Mouse (Mus musculus): ENCODE data around the gene Wsb1.
A peak's percentile ranks its signal among the peaks of the same experiment; 100 is the strongest.

The Wsb1 gene

DNA sequence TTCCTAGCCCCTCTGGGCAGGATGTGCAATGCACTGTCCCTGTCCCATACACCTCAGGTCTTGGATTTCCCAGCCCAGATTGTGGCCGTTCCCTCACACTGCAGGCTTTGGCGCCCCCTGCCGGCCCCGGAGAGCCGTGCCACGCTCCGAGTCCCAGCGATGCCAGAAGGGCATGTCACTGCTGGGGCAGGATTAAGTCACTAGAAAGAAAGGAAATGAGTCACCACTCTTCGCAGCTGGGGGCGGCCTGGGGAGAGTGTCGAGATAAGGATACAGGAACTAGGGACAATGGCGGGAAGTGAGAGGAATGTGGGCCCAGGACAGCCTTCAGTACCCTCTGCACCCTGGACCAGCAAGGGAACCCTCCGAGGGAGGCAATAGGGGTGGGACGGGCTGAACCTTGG, 40.5 kb downstream of the Wsb1 start:
- DNase-seq = peak; percentile 98

DNA sequence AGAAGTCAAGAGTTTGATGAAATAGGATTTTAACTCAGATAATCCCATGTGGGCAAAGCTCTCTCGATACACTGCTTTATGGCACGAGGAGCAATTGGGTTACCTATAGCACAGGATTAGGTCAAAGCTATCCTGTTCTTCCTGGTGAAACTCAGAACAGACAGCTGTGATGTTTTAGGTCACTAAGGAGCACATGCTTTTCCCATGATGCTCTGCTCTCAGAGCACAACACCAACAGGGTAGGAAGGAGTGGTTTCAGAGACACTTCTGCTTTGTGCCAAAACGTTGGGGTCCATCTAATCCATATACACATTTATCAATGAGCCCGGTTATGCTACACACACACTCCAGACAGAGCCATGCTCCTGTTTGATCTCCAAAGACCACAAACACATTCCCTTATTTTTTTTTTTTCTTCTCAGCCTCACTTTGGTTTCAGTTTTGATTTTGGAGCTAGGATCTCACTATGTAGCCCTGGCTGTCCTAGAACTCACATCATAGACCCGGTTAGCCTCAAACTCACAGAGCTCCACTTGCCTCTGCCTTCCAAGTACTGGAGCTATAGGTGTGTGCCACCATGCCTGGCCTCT, 44.5 kb downstream of the Wsb1 start:
- no peak for DNase-seq

DNA sequence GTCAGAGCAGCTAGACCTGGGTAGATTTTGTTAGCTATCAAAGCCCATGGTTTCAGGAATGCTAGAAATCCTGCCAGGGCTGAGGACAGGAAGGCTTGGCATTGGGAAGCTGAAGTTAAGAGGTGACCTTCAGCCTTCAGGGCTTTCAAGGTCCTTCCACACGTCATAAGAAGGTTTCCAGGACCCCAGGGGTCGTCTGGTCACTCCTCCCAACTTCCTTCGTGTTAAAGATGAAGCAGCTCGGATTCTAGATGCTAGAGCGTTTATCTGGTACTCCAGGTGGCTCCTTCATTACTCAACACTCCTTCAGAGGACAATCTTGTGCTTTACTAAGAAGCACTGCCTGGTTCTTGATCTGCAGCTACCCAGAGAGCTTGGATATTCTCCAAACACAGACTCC, 45.4 kb downstream of the Wsb1 start:
- no peak for DNase-seq

DNA sequence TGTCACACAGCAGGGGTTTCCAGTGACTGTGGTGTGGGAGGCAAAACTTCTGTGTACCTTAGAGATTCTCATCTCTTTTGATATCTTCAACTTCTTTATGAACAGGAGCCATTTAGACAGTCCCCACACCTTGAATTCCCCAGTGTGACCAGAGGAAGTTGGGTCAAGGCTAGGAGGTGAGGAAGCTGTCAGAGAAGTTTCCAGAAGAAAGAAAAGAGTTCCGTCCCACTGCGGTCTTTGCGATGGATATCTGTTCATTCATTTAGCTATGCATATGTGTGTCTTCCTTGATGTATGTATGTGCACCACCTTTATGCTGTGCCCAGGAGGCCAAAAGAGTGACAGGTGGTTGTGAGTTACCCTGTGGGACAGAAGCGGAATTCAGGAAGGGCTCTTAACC, 46.0 kb downstream of the Wsb1 start:
- no peak for DNase-seq

DNA sequence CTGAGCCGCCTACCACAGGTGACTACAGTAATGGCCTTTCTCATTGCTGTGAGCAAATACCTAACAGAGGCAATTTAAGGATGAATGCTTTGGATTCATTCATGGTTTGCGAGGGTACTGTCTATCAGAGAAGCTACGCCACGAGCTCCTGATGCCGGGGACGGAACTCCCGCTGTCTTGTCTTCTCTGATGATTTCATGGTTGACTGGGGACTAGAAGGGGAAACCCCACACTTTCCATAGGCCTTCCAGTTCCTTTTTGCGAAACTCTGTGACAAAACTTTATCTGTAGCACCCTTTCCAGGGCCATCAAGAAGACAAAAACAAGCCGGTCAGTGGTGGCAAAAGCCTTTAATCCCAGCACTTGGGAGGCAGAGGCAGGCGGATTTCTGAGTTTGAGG, 46.8 kb downstream of the Wsb1 start:
- DNase-seq = no peak

DNA sequence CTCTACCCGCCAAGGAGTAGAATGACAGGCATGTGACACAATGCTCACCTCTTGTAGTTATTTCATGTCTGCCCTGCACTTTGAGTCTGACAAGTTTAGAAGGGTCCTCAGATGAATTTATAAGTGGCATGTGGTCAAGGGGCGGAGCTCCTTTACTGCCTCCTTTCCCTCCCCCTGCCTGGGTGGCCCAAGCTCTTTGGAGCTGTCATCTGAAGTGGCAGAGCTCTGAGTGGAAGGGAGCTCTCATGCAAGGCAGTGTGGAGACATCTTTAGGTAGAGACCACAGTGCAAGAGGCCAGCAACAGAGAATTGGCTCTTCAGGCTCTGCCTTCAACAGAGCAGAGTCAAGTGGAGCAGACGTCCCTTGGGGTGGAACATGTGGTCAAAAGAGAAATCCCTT, 50.0 kb downstream of the Wsb1 start:
- no peak for DNase-seq

DNA sequence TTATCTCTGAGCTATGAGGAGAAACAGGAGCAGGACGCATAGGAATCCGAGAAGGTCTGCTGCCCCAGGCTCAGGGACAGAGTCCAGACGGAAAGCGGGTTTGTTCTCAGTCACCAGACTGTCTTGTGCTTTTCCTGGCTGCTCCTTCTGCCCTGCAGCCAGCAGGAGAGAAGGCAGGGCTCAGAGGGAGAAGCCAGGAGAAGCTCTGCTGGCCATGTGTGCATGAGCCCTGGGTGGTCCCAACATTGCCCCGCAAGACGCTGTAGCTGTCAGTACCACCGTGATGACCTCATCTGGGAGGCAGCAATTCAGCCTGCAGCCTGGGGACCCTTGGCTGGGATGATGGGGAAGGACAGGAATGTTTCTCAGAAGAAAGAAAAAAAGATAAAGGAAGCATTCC, 54.0 kb downstream of the Wsb1 start:
- peak; percentile 24 for DNase-seq

DNA sequence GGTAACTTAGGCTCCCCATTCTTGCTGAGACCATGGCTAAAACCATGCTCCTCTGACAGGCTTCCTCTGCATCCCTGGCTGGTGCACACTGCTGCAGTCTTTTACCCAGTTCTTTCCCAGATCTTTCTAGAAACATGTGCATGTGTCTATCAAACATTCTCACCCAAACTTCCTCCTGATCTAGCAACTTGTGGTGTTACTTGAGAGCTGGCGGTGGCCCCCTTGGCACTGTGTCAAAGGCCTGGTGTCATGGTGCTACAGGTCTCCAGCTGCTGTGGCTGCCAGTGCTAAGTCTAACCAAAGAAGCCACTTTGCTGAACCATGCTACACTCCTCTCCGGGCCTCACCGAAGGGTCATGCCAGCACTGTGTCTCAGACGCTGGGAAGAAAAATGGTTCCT, 55.9 kb downstream of the Wsb1 start:
- DNase-seq = peak; percentile 24

DNA sequence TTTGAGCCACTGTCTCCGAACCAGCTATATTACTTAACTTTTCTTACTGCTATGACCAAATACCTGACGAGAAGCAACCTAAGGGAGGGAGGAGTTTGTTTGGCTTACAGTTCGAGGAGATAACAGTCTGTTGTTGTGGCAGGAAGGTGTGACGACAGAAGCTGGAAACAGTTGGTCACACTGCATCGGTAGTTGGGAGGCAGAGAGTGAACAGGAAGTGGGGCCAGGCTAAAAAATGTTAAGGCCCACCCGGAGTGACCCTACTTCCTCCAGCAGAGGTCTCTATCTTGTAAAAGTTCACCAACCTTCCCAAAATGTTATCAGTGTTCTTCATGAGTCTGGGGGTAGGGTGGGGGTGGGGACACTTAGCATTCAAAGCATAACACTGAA, 56.6 kb downstream of the Wsb1 start:
- DNase-seq = no peak

DNA sequence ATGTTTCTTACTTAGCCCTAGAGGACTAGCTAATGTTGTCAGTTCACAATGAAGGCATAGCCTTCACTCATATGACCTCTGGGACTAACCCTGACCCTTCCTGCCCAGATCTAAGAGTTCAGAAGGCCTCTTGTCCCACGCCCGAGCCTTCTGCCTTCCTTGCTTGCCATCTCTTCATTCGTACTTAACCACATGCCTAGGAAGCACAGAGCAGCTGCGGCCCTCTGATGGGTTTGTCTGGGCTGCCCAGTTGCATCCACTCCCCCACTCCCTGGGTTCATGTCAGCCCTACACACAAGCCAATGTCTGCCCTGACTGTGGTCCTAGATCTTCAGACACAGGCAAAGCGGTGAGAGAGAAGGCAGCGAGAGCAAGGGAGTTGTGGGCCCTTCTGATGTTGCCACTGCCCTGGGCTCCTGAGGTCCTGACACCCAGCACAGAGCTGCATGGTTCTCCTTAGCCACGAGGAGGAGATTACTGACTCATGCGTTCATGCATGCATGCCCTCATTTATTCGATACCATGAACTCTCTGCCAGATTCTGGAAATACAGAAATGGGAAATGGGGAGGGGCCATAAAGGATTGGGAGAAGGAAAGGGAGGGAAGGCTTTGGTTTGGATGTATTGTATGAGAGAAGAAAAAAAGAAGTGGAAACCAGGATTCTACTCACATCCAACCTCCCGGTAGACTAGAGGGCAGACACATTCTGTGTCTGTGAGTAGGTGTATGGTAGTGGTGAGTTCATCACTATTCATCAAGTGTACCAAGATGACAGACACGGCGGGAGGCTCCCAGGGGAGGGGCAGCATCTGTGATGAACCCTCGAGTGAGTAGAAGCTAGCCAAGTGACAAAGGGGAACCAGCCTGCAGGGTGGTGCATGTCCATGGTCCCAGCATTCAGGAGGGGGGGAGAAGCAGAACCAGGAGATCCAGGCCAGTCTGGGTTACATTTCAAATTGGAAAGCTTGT, 57.3 kb downstream of the Wsb1 start:
- DNase-seq = no peak

DNA sequence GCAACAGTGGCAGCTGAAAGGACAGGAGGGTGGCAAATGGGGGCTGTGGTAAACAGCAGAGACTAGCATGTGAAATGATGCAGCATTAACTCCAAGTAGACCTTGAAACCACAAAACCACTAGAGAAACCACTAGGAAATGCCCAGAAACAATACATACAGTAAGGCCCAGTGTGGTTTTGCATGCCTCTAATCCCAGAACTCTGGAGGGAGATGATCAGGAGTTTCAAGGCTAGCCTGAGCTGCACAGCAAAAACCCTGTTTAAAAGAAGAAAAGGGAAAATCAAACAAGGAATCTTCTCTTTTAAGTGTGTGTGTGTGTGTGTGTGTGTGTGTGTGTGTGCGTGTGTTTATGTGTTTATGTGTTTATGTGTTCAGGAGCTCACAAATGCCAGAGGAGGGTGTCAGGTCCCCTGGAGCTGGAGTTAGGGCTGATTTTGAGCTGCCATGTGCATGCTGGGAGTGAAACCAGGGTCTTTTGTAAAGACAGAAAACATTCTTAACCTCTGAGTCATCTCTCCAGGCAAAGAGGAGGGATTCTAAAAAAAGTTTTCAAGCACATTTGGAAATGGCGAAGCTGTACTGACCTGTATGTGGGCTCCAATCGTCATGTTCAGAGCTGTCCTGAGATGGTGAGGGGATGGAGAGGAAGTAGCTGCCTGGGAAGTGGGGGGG, 58.1 kb downstream of the Wsb1 start:
- DNase-seq = no peak

DNA sequence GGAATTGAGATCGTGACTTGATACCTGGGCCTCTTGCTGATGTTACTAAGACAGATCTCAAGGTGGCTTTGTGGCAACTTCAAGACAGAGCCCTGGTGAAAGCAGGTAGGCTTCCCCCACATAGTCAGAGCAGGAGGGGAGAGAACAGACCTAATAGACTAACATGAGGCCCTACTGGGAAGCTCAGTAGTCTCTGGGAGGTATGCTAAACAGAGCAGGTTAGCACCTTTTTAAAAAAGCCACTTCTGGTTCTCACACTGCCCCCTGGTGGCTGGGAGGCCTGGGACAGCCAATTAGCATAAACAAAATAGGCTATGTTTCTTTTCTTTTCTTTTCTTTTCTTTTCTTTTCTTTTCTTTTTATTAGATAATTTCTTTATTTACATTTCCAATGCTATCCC, 62.3 kb downstream of the Wsb1 start:
- DNase-seq = peak; percentile 25

DNA sequence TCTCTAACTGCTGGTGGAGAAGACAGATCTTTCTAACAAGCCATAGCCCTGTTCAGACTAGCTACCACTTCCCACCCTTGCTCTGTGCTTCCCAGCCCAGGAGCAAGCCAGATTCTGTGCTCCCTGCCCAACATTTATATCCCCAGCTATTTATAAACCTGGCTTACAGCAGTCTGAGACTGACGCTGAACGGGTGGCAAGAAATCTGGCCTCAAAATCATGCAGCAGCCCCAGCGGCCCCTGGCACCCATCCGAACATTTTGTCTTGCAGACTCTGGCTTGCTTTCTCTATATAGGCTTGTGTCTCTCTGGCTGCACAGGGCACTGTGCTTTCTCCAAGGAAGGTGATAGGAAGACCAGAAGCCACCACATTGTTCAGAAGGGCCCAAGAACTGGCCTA, 63.3 kb downstream of the Wsb1 start:
- peak; percentile 39 for DNase-seq

DNA sequence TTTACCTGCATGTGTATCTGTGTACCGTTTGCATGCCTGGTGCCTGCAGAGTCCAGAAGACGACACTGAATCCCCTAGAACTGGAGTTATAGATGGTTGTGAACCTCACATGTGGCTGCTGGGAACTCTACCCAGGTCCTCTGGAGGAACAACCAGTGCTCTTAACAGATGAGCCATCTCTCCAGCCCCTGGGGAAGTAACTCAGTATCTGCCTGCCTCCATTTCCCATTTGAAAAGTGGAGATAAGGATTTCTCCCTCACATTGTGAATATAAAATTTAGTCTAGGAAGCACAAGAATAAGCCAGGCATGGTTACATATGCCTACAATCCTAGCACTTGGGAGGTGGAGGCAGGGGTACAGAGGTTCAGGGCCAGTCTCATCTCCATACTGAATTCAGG, 64.2 kb downstream of the Wsb1 start:
- DNase-seq = no peak
